Mouse (Mus musculus) forebrain, postnatal 0 days (tissue): ENCODE results near the gene Lypd6b. TPM values are rescaled to one million over a fixed set of nuclear protein-coding genes. Genes with fewer than 3 reads are reported as not detected.

Source experiments
- ATAC-seq: fragments of 200-750 bp; cut with Nextera tagmentation; 2 replicates; pipeline ENCODE4 v1.8.0; 2017; ENCODE audit warnings: mild to moderate bottlenecking, moderate library complexity
- DNase-seq: peaks from one replicate; pipeline ENCODE4 v3.0.0-alpha.2; 2015
- H3K27ac ChIP-seq: fragments of 300-500 bp; sonication (generic); 2 replicates; pipeline ENCODE4 v1.5.1; 2014; ENCODE audit warnings: low read depth, mild to moderate bottlenecking, antibody characterized with exemption, low read length, moderate library complexity, mixed read lengths
- H3K27me3 ChIP-seq: fragments of 300-500 bp; sonication (generic); 2 replicates; pipeline ENCODE4 v1.6.1; 2014; ENCODE audit warnings: mild to moderate bottlenecking, low read length, mixed read lengths; ENCODE audit not compliant: insufficient read depth
- H3K36me3 ChIP-seq: fragments of 300-500 bp; sonication (generic); 2 replicates; pipeline ENCODE4 v1.6.1; 2014; ENCODE audit warnings: mild to moderate bottlenecking, moderate library complexity; ENCODE audit not compliant: insufficient read depth
- H3K4me1 ChIP-seq: fragments of 300-500 bp; sonication (generic); 2 replicates; pipeline ENCODE4 v1.6.1; 2014; ENCODE audit warnings: antibody characterized with exemption; ENCODE audit not compliant: insufficient read depth
- H3K4me2 ChIP-seq: fragments of 300-500 bp; sonication (generic); 2 replicates; pipeline ENCODE4 v1.6.1; 2014; ENCODE audit warnings: low read depth, mild to moderate bottlenecking, moderate library complexity
- H3K4me3 ChIP-seq: fragments of 300-500 bp; sonication (generic); 2 replicates; pipeline ENCODE4 v1.5.1; 2014; ENCODE audit warnings: low read depth, low read length, mixed read lengths
- H3K9ac ChIP-seq: fragments of 300-500 bp; sonication (generic); 2 replicates; pipeline ENCODE4 v1.6.1; 2014; ENCODE audit warnings: mild to moderate bottlenecking
- H3K9me3 ChIP-seq: fragments of 300-500 bp; sonication (generic); 2 replicates; pipeline ENCODE4 v1.6.1; 2016; ENCODE audit warnings: low read length
- CTCF ChIP-seq: sonication (generic); IDR thresholded peaks from 2 replicates; pipeline ENCODE4 v1.5.1; 2016; ENCODE audit warnings: antibody characterized with exemption, control low read depth, low read depth
- WGBS: fragments of 180-500 bp; shearing (Covaris S2); extraction: QIAGEN DNeasy Blood & Tissue Kit; methylation state at CpG from one replicate; pipeline ENCODE4 v1.1.7; 2014; 5-methylcytosine and 5-hydroxymethylcytosine counted together
- polyA plus RNA-seq: library from polyadenylated mRNA; unstranded; fragments of >200 nt; fragmentation: Nextera tagmentation; extraction: Ambion mirVana; gene quantifications from 2 replicates; pipeline ENCODE4 v1.2.1, GENCODE M21; 2015
- total RNA-seq: library from RNA; depleted of rRNA; stranded (reverse); fragments of >200 nt; gene quantifications from 2 replicates; pipeline ENCODE4 v1.2.3, GENCODE M21; 2014

Gene Lypd6b
- total and polyA plus RNA-seq, 2 experiments from 2014 or later = 18.6 to 22.2 TPM

GRCm38 (mm10) chr2:49809496-49809895 lies 22.0 kb downstream of the Lypd6b start:
- WGBS = 90% methylated on average over 6 of the region's 6 CpGs
- DNase-seq (no peak), ATAC-seq (no peak)
- H3K4me1 ChIP-seq = 0 out of 2 replicates have a peak, but pooled peaks cover 9% of the 10 kb centered on the region
- no peak overlapping the region for H3K4me3 ChIP-seq
- no peaks in the 10 kb centered on the region for H3K27me3 ChIP-seq
- H3K9me3 ChIP-seq = no peaks in the 10 kb centered on the region
- H3K27ac ChIP-seq = no peak overlapping the region
- H3K36me3 ChIP-seq = no peaks in the 10 kb centered on the region
- no peak overlapping the region for H3K4me2 ChIP-seq
- TF ChIP-seq CTCF = no peak
- no peak overlapping the region for H3K9ac ChIP-seq

GRCm38 (mm10) chr2:49811420-49811819 lies 23.9 kb downstream of the Lypd6b start:
- ATAC-seq = no peak
- 20% methylated on average over 11 of the region's 11 CpGs for WGBS

GRCm38 (mm10) chr2:49811871-49812363 lies 24.4 kb downstream of the Lypd6b start:
- ATAC-seq = no peak
- no peak for DNase-seq
- 20% methylated on average over 4 of the region's 4 CpGs for WGBS

More at GRCm38 (mm10) chr2:49811420-49811819, 23.9 kb downstream of the Lypd6b start:
- Histone ChIP-seq H3K27ac (no peak overlapping the region), H3K27me3 (no peaks in the 10 kb centered on the region), H3K9me3 (no peaks in the 10 kb centered on the region), H3K4me1 (0 out of 2 replicates have a peak, but pooled peaks cover 9% of the 10 kb centered on the region), H3K4me2 (no peak overlapping the region), H3K4me3 (no peak overlapping the region), H3K9ac (no peak overlapping the region), H3K36me3 (no peaks in the 10 kb centered on the region)
- no peak for TF ChIP-seq CTCF
- DNase-seq = no peak

GRCm38 (mm10) chr2:49813151-49813550 lies 25.7 kb downstream of the Lypd6b start:
- no peak for ATAC-seq
- Histone ChIP-seq H3K4me1 (0 out of 2 replicates have a peak, but pooled peaks cover 9% of the 10 kb centered on the region), H3K9ac (no peak overlapping the region), H3K27me3 (no peaks in the 10 kb centered on the region), H3K36me3 (no peaks in the 10 kb centered on the region), H3K9me3 (no peaks in the 10 kb centered on the region), H3K4me2 (no peak overlapping the region), H3K4me3 (no peak overlapping the region), H3K27ac (no peak overlapping the region)
- no peak for DNase-seq
- TF ChIP-seq CTCF = no peak
- 83% methylated on average over 4 of the region's 4 CpGs for WGBS

More at GRCm38 (mm10) chr2:49811871-49812363, 24.4 kb downstream of the Lypd6b start:
- H3K9ac ChIP-seq = no peak overlapping the region
- no peak overlapping the region for H3K4me3 ChIP-seq
- H3K4me1 ChIP-seq = 0 out of 2 replicates have a peak, but pooled peaks cover 9% of the 10 kb centered on the region
- H3K27ac ChIP-seq = no peak overlapping the region
- no peaks in the 10 kb centered on the region for H3K9me3 ChIP-seq
- H3K27me3 ChIP-seq = no peaks in the 10 kb centered on the region
- TF ChIP-seq CTCF = no peak
- H3K4me2 ChIP-seq = no peak overlapping the region
- H3K36me3 ChIP-seq = no peaks in the 10 kb centered on the region

GRCm38 (mm10) chr2:49814011-49814410 lies 26.5 kb downstream of the Lypd6b start:
- no peaks in the 10 kb centered on the region for H3K9me3 ChIP-seq

GRCm38 (mm10) chr2:49815696-49816320 lies 28.3 kb downstream of the Lypd6b start:
- no peak for TF ChIP-seq CTCF
- H3K27ac ChIP-seq = no peak overlapping the region
- DNase-seq (no peak), ATAC-seq (no peak)
- H3K4me1 ChIP-seq = 0 out of 2 replicates have a peak, but pooled peaks cover 9% of the 10 kb centered on the region
- no peak overlapping the region for H3K4me3 ChIP-seq
- H3K9ac ChIP-seq = no peak overlapping the region
- no peaks in the 10 kb centered on the region for H3K36me3 ChIP-seq
- WGBS = 74% methylated on average over 3 of the region's 3 CpGs
- H3K9me3 ChIP-seq = no peaks in the 10 kb centered on the region
- H3K4me2 ChIP-seq = no peak overlapping the region
- H3K27me3 ChIP-seq = no peaks in the 10 kb centered on the region

More at GRCm38 (mm10) chr2:49814011-49814410, 26.5 kb downstream of the Lypd6b start:
- ATAC-seq = no peak
- Histone ChIP-seq H3K4me3 (no peak overlapping the region), H3K4me1 (0 out of 2 replicates have a peak, but pooled peaks cover 9% of the 10 kb centered on the region), H3K4me2 (no peak overlapping the region), H3K9ac (no peak overlapping the region), H3K36me3 (no peaks in the 10 kb centered on the region), H3K27me3 (no peaks in the 10 kb centered on the region), H3K27ac (no peak overlapping the region)
- DNase-seq = no peak
- 85% methylated on average over 6 of the region's 6 CpGs for WGBS
- no peak for TF ChIP-seq CTCF

- Histone ChIP-seq H3K36me3 (no peaks in the 10 kb centered on the region), H3K27ac (no peak overlapping the region), H3K9ac (no peak overlapping the region), H3K9me3 (no peaks in the 10 kb centered on the region), H3K27me3 (no peaks in the 10 kb centered on the region), H3K4me1 (0 out of 2 replicates have a peak, but pooled peaks cover 6% of the 10 kb centered on the region), H3K4me3 (no peak overlapping the region), H3K4me2 (no peak overlapping the region)
- DNase-seq (no peak), ATAC-seq (no peak)
- WGBS = 90% methylated on average over 5 of the region's 5 CpGs
- TF ChIP-seq CTCF = no peak
Measured at GRCm38 (mm10) chr2:49816549-49816948, 29.1 kb downstream of the Lypd6b start.
